Mouse (Mus musculus): ENCODE data around the gene Kctd20. TPM values are rescaled to one million over a fixed set of nuclear protein-coding genes. Genes with fewer than 3 reads are reported as not detected.
A peak's percentile ranks its signal among the peaks of the same experiment; 100 is the strongest.

Gene Kctd20
- polyA plus RNA-seq, 1 experiment: 75.8 TPM

- no peak for TF ChIP-seq CTCF (IDR thresholded peaks at IDR 0.05; ENCODE audit: borderline replicate concordance, extremely low read depth, insufficient read depth, insufficient read length)
- TF ChIP-seq POLR2A (IDR thresholded peaks at IDR 0.05; ENCODE audit: borderline replicate concordance, extremely low read depth, insufficient read depth, insufficient read length, poor library complexity, severe bottlenecking): no peak
- DNase-seq (ENCODE audit: low read depth): no peak
These were observed 17.4 kb upstream of the Kctd20 start for GRCm38 (mm10) chr17:28934120-28934916.

DNA sequence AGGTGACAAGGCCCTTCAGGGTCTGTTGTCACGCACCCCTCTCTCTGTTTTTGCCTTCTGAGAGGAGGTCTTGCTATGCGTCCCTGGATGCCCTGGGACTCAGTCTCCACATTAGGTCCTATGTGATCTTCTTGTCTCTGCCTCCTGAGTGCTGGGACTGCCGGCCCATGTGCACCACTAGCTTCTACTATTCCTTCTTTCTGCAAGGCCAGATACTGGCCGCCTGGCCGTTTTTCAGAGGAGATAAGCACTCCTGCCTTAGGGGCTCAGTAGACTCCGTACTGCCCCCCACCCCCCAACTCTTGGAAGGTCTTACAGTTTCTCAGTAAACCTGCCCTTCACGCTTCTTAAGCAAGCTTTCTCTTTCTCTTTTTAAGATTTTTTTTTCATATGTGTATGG, 15.6 kb upstream of the Kctd20 start:
- no peak for DNase-seq (ENCODE audit: low read depth)
- TF ChIP-seq CTCF (IDR thresholded peaks at IDR 0.05; ENCODE audit: borderline replicate concordance, extremely low read depth, insufficient read depth, insufficient read length) (no peak), POLR2A (IDR thresholded peaks at IDR 0.05; ENCODE audit: borderline replicate concordance, extremely low read depth, insufficient read depth, insufficient read length, poor library complexity, severe bottlenecking) (no peak)

DNA sequence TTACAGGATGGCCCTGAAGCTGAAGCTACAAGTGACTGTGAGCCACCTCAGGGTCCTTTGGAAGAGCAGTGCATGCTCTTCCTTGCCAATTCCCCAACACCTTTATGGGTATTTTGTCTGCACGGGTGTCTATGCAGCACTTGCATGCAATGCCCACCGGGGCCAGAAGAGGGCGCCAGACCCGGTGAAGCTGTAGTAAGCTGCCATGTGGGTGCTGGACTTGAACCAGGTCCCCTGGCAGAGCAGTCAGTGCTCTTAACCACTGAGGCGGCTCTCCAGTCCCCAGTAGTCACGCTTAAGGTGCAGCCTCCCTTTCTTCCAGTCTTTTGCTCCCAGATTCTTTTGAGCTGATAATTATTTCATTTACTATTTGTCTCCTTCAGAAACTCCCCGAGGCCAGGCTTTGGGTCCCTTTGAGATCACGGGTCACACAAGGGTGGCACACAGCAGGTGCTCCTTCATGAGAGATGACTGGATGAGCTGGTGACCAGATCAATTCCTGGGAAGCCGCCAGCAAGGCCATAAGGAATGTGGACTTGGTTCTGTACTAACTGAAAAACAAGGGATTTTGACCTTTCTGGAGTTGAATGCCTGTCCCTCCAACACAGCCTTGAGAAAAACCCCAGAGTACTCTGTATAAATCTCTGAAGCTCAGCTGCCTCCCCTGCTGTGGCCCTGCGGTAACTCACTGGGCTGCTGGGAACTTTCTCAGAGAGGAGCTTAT, 15.0 kb upstream of the Kctd20 start:
- no peak for DNase-seq (ENCODE audit: low read depth)
- TF ChIP-seq POLR2A (IDR thresholded peaks at IDR 0.05; ENCODE audit: borderline replicate concordance, extremely low read depth, insufficient read depth, insufficient read length, poor library complexity, severe bottlenecking): no peak
- peak; percentile 54 for TF ChIP-seq CTCF (IDR thresholded peaks at IDR 0.05; ENCODE audit: borderline replicate concordance, extremely low read depth, insufficient read depth, insufficient read length)

DNA sequence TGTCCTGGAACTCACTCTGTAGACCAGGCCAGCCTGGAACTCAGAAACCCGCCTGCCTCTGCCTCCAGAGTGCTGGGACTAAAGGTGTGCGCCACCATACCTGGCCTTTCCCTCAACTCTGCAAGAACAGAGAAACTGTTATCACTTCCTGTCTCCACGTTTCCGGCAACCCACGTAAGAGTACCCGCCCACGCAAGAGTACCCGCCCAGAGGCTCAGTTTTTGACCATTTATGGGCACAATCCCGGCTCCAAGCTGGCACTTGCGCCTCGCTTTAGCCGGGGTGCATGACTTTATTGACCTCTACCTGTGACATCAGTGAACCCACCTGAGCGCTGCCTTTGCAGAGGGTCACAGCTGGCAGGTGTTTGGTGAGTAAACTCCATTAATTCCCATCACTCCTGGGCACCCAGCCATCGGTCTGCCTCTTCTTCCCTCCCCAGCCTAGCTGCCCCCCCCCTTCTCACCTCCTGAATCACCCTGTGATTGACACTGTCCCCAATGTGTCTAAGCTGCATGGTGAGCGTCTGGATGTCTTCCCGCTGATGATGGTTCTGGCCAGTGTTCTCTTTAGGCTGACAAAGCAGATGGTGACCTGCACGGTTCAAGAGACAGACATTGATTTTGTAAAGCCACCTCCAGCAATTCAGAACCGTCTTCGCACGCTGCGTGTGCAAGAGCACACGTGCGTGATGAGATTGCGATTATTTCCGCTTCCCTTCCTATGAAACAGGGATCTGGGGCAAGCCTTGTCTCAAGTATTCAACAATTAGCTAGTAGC, 10.8 kb upstream of the Kctd20 start:
- DNase-seq (ENCODE audit: low read depth): peak; percentile 35
- TF ChIP-seq POLR2A (IDR thresholded peaks at IDR 0.05; ENCODE audit: borderline replicate concordance, extremely low read depth, insufficient read depth, insufficient read length, poor library complexity, severe bottlenecking) (no peak), CTCF (IDR thresholded peaks at IDR 0.05; ENCODE audit: borderline replicate concordance, extremely low read depth, insufficient read depth, insufficient read length) (no peak)

GRCm38 (mm10) chr17:28942101-28942500, 9.6 kb upstream of the Kctd20 start:
- TF ChIP-seq POLR2A (IDR thresholded peaks at IDR 0.05; ENCODE audit: borderline replicate concordance, extremely low read depth, insufficient read depth, insufficient read length, poor library complexity, severe bottlenecking) (no peak), CTCF (IDR thresholded peaks at IDR 0.05; ENCODE audit: borderline replicate concordance, extremely low read depth, insufficient read depth, insufficient read length) (no peak)
- DNase-seq (ENCODE audit: low read depth): no peak

DNA sequence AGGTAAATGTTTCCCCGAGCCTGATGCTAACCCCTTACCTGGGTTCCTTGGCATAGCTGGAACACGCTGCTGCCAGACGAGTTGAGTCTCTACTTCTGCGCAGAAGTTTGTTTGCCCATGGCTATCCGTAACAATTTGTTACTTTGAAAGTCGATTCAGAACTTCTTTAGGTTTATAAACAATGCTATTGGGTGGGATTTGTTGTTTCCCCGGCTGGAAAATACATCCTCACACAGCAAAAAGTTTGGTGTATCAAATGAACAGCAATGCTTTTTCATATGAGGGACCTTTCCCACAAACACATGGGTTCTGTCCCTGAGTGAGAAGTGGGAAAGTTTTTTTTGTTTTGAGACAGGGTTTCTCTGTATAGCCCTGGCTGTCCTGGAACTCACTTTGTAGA, 8.0 kb upstream of the Kctd20 start, which contains the start of gene Pxt1:
Pxt1 (minus strand) TSS at position 101 of the 400 bp plus-strand sequence.
- no peak for DNase-seq (ENCODE audit: low read depth)
- TF ChIP-seq POLR2A (IDR thresholded peaks at IDR 0.05; ENCODE audit: borderline replicate concordance, extremely low read depth, insufficient read depth, insufficient read length, poor library complexity, severe bottlenecking) (no peak), CTCF (IDR thresholded peaks at IDR 0.05; ENCODE audit: borderline replicate concordance, extremely low read depth, insufficient read depth, insufficient read length) (no peak)

DNA sequence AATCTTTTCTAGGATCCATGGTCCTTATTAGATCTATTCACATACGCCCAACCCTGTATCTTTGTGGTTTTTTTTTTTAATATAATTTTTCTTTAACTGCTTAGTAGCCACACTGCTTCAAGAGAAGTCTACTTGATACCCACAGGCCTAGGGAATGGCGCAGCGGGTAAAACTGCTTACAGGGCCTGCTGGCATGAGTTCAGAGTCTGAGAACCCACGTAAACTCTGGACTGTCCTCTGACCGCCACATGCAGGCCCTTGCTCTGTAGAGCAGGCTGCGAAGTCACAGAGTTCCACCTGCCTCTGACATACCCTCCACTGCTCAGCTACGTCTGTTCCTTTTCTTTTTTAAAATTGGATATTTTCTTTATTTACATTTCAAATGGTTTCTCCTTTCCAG, 7.3 kb upstream of the Kctd20 start:
- no peak for TF ChIP-seq POLR2A (IDR thresholded peaks at IDR 0.05; ENCODE audit: borderline replicate concordance, extremely low read depth, insufficient read depth, insufficient read length, poor library complexity, severe bottlenecking)
- TF ChIP-seq CTCF (IDR thresholded peaks at IDR 0.05; ENCODE audit: borderline replicate concordance, extremely low read depth, insufficient read depth, insufficient read length): no peak
- no peak for DNase-seq (ENCODE audit: low read depth)

GRCm38 (mm10) chr17:28947011-28947939, 4.5 kb upstream of the Kctd20 start:
- DNase-seq (ENCODE audit: low read depth): no peak
- TF ChIP-seq CTCF (IDR thresholded peaks at IDR 0.05; ENCODE audit: borderline replicate concordance, extremely low read depth, insufficient read depth, insufficient read length) (no peak), POLR2A (IDR thresholded peaks at IDR 0.05; ENCODE audit: borderline replicate concordance, extremely low read depth, insufficient read depth, insufficient read length, poor library complexity, severe bottlenecking) (no peak)

DNA sequence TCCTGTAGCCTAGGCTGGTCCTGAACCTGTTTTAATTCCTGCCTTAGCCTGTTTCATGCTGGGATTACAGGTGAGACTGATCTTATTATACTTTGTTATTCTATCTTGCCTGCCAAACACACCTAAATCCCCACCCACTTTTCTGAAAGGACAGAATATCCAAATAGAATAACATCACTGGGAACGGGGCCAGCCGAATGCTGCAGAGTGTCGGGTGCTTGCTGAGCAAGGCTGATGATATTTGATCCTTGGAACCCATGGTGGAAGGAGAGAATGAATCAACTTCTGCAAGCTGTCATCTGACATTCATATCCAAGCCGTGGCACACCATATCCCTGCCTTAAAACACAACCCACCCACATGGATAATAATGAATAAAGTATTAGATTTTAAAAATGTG, 3.1 kb upstream of the Kctd20 start:
- DNase-seq (ENCODE audit: low read depth): no peak
- TF ChIP-seq POLR2A (IDR thresholded peaks at IDR 0.05; ENCODE audit: borderline replicate concordance, extremely low read depth, insufficient read depth, insufficient read length, poor library complexity, severe bottlenecking) (no peak), CTCF (IDR thresholded peaks at IDR 0.05; ENCODE audit: borderline replicate concordance, extremely low read depth, insufficient read depth, insufficient read length) (no peak)

DNA sequence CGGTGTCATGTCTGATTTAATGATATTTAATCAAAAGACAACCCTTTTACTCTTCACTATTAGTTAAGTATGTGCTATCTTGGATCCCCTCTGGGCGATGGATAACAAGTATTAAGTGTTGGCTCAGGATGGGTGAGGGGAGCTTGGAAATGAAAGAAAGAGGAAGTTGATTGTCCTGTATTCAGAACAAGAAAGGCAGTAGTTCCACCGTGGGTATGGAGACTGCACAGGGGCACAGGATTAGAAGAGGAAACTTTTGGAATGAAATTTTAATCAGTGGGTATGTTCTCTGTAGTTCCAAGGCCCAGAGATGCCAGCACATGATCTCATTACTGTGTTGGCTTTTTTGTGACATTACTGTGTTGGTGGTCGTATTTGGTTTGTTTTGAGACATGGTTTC, 999 bp upstream of the Kctd20 start:
- TF ChIP-seq CTCF (IDR thresholded peaks at IDR 0.05; ENCODE audit: borderline replicate concordance, extremely low read depth, insufficient read depth, insufficient read length): no peak
- no peak for TF ChIP-seq POLR2A (IDR thresholded peaks at IDR 0.05; ENCODE audit: borderline replicate concordance, extremely low read depth, insufficient read depth, insufficient read length, poor library complexity, severe bottlenecking)
- no peak for DNase-seq (ENCODE audit: low read depth)

Measured in brain, embryonic 14.5 days (tissue).